Mouse (Mus musculus): ENCODE data around the gene Hal.
A peak's percentile ranks its signal among the peaks of the same experiment; 100 is the strongest.
"Not testable (repeated sequence)": the region's sequence is repeated elsewhere in the genome, so short reads cannot be mapped to it uniquely, and the experiment has no call there.

The Hal gene

DNA sequence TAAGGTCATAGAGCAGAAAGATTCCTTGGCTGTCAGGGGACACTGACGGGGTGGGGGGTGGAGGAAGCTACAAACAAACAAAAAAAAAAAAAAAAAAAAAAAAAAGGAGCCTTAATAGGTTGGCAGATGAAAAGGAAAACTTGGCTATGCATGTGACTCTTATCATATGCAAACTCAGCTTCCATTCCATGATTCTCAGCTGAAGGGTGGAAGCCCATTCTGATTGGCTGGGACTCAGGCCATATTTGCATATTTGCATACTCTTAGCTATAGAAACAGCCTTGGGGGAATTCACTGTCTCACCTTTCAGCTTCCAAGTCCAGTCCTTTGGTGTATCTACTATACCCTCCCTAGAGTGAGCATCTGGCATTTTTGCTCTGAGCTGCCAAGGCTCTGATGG is 26.9 kb downstream of the Hal start:
- DNase-seq (ENCODE audit: low read depth in 2 of 2, low spot score in 2 of 2) = no peak

GRCm38 (mm10) chr10:93515927-93516326 is 27.4 kb downstream of the Hal start:
- no peak for DNase-seq (ENCODE audit: low read depth in 2 of 2, low spot score in 2 of 2)

DNA sequence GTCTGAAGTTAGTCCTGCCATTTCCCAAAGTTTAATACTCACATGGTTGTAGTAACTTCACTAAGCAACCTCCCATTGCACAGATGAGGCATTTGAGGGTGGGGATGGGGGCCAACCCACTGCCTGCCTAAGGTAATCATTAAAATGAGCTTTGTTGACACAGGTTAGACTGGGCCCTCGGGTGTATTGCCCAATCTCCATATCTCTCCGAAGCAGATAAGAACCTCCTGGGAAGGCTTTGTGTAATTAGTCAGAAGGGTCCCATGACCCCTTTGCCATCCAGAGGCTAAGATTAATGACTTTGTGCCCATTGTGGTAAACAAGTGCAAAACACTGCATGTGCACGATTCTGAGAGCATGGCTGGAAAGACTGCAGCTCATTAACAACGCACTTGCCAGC is 29.2 kb downstream of the Hal start:
- DNase-seq (ENCODE audit: low read depth in 2 of 2, low spot score in 2 of 2) = no peak

GRCm38 (mm10) chr10:93518186-93518585 is 29.6 kb downstream of the Hal start:
- DNase-seq (ENCODE audit: low read depth in 2 of 2, low spot score in 2 of 2) = no peak

DNA sequence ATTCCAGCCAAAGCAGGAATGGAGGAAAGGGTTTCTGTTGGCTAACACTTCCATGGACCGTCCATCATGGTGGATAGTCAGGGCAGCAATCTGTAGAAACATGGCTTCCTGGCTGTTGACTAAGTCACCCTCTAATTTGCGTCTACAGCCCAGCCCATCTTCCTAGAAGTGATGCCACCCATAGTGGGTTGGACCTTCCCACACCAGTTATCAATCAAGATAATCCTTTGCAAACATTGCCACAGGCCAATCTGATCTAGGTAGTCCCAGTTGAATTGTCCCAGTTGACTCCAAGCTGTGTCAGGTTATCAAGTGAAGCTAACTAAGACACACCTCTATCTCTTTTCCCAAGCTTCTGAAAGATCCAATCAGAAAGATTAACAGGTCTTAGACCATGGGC is 30.1 kb downstream of the Hal start:
- DNase-seq (ENCODE audit: low read depth in 2 of 2, low spot score in 2 of 2) = no peak

- no peak for DNase-seq (ENCODE audit: low read depth in 2 of 2, low spot score in 2 of 2)
Measured at GRCm38 (mm10) chr10:93519159-93519558, 30.6 kb downstream of the Hal start.

DNA sequence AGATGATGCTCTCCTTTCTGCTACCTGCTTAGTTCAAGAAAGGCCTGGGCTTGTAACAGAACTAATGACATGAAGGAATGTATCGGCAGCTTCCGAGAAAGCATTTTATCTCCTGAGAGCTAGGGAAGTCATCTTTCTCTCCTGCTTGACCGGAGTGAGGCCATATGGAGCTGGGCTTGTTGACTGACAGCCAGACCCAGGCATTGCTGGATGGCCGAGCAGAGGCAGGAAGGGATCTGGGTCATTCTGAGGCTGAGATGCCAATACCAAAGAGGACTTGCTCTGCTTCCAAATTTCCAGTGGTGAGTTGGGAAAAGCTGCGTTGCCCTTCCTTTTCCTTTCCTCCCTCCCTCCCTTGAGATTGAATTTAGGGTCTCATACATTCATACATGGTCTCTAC is 31.2 kb downstream of the Hal start:
- DNase-seq (ENCODE audit: low read depth in 2 of 2, low spot score in 2 of 2) = no peak

DNA sequence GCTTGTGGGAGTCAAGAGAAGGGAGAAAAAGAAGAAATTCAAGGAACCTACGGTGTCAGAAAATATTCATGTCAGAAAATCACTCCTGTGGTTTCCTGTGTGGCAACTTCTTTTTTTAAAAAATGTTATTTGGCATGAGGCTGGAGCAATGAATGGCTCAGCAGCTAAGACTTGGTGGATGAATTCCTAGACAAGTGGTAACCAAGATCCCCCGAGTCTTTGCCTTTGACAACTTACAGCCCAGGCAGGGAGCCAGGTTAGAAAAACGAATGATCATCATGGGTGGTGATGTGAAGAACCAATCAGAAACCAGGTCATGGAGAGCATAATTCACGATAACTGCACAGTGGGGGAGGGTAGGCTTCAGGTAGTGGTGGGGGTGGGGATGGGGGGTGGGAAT is 32.4 kb downstream of the Hal start:
- DNase-seq (ENCODE audit: low read depth in 2 of 2, low spot score in 2 of 2) = no peak

DNA sequence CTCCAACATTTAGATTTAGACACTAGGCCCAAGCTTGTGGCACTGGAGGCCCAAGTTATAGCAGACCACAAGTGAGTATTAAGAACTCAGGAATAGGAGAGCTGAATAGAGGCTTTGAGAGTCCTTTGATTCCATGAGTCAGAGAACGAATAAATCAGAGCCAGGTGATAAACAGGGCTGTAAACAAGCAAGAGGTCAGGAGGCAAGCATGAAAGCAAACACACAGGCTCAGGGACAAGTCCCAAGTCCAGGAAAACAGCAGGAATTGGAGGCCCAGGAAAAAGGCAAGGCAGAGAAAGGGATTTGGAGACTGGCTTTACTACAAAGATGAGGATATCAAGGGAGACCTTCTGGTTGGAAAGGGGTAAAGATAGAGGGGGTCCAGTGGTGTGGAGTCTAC is 36.8 kb downstream of the Hal start:
- no peak for DNase-seq (ENCODE audit: low read depth in 2 of 2, low spot score in 2 of 2)

DNA sequence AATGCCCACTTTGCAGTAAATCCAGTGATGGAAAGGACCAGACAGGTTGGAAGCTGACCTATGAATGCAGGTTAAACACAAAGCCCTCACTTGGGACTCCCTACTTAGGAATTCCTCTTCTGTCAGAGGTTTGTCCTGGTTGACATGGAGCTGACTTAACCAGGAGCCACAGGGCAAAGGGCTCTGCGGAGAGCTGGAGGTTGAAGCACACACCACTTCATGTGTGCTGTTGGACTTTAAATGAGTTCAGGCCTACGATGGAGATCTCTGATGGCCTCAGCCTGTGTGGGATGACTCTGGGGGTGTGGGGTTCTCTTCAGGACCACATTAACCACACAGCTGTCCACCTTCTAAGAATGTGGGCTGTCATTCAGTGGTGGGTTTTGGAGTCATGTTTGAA is 49.7 kb downstream of the Hal start:
- no peak for DNase-seq (ENCODE audit: low read depth in 2 of 2, low spot score in 2 of 2)

DNA sequence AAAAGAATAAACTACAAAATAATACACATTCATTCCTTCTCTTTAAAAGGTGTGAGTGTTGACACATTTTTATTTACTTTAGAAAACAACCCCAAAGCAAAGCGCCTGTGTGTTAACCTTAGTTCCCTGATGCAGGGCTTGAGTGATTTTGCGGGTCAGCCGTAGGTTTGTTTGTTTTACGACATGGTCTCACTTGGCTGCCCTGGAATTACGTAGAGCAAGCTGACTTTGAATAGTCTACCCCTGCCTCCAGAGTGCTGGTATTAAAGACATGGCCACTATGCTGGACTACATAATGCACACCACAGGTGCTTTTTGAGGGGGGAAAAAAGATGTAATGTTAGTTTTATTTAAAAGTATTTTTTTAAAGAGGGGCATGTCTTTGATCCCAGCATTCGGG is 50.2 kb downstream of the Hal start:
- no peak for DNase-seq (ENCODE audit: low read depth in 2 of 2, low spot score in 2 of 2)

DNA sequence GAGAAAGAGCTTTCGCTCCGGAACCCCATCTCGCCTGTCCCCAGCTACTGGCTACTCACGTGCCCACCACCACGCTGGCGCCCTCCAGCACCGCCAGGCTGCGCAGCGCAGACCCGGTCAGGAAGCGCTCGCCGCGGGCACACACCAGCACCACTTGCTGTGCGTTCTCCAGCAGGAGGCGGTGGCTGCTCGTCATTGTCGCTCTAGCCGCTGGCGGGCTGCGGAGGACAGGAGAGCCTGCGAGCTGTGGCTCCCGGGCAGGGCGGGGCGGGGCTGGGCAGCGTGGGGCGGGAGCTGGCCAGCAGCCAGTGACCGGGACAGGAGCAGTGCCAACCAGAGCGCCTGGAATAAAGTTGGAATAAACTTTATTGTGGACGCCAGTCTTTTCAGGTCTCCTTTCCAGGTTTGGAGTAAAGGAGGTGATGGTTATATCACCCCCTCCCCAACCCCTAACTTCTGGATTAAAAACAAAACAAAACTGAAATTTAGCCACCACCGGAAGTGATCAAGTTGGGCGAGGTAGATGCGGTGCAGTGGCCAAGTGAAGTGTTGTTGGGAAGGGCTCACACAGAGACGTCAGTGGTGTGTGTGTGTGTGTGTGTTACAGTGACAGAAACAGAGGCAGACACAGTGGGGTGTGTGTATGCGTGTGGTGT is 51.3 kb downstream of the Hal start, which contains the start of gene Amdhd1:
Gene Amdhd1 (minus strand): TSS at position 259 of the 656 bp plus-strand sequence.
- DNase-seq (ENCODE audit: low read depth in 2 of 2, low spot score in 2 of 2) = peak; percentile 74 to 75

DNA sequence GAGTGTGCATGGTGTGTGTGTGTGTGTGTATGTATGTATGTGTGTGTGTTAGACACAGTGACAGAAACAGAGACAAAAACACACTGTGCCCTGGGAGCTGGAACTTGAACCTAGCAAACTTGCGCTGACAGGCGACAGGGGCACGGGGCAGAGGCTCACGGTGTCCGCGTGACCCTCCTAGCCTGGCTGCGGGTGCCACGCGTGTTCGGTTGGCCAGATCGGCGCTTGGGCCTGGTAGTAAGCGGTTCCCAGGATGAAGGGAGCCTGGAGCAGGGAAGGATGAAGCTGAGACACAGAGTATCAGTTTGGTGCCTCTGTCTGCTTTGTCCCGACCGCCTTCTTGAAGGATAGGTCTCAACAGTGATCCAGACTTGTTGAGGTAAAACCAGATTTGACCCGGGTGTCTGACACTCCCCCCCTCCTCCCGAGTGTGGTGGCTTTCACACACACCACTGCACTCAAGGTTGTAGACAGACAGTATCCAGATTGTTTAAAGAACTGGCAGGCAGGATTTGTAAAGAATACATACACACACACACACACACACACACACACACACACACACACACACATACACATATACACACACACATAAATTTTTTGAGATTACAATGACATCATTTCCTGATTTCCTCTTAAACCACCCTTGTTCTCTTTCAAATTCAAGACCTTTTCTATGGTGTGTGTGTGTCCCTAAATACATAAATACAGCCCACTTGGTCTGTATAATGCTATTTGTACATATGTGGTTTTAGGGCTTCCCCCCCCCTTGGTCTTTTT is 52.1 kb downstream of the Hal start, which contains the start of gene Ccdc38:
Gene Ccdc38 (plus strand): TSS at position 202 of the 780 bp plus-strand sequence.
- DNase-seq (ENCODE audit: low read depth in 2 of 2, low spot score in 2 of 2) = peak; percentile 29 to 33

- DNase-seq (ENCODE audit: low read depth in 2 of 2, low spot score in 2 of 2) = peak in 1 of 2 experiments; percentile 12
Measured at GRCm38 (mm10) chr10:93541585-93541984, 53.0 kb downstream of the Hal start.

- no peak for DNase-seq (ENCODE audit: low read depth in 2 of 2, low spot score in 2 of 2)
Measured at GRCm38 (mm10) chr10:93542356-93542755, 53.8 kb downstream of the Hal start.

DNA sequence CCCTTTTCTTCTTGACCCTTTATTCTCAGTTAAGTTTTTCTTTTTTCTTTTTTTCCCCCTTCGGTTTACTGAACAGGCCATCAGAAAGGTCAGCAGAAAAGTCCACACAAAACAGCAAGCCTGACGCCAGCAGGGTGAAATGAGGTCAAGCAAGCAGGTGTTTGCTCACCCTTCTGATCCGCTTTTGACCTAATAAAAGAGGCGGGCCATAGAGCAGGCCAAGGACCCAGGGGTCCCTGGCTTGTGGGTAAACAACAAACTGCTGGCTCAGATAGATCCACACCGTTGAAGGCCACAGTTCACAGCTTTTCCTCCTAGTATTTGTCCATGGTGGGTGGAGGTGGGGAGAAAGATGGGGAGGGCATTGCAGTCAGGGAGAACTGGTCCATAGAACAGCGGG is 54.6 kb downstream of the Hal start:
- DNase-seq (ENCODE audit: low read depth in 2 of 2, low spot score in 2 of 2) = no peak

DNA sequence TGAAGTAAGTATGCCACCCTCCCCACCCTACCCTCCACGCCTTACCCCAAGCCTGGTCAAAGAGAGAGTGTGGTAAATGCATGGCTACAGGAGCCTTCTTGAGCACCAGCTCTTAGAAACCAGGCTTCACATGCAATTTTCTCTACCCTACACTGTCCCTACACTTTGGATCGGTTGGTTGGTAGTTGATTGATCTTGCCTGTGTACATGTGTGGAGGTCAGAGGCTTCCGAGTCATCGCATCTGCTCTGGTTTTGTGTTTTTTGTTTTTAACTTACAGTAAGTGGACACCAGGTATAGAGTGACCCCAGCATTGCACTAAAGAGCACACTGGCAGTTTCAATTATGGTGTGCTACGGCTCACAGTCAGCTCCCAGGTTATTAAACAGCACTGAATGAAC is 55.6 kb downstream of the Hal start:
- no peak for DNase-seq (ENCODE audit: low read depth in 2 of 2, low spot score in 2 of 2)

GRCm38 (mm10) chr10:93547741-93548270 is 59.2 kb downstream of the Hal start:
- DNase-seq (ENCODE audit: low read depth in 2 of 2, low spot score in 2 of 2) = no peak

DNA sequence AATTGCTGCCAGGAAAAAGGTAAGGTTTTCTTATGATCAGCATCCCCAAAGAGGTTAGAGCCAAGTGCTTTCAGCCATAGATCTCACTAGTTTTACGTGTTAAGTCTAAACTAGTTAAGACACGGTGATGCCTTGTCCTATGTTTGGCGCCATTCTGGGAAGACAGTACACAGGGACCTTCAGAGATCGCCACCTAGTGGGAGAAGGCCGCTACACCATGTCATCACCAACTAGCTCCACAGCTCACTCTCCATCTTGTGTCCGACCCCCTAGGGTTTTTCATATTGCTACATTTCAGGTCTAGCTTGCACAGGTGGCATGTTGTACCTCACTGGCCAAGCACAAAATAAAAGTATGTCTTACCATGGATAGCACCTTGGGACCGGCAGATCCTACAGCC is 60.4 kb downstream of the Hal start:
- peak; percentile 59 to 79 for DNase-seq (ENCODE audit: low read depth in 2 of 2, low spot score in 2 of 2)

DNA sequence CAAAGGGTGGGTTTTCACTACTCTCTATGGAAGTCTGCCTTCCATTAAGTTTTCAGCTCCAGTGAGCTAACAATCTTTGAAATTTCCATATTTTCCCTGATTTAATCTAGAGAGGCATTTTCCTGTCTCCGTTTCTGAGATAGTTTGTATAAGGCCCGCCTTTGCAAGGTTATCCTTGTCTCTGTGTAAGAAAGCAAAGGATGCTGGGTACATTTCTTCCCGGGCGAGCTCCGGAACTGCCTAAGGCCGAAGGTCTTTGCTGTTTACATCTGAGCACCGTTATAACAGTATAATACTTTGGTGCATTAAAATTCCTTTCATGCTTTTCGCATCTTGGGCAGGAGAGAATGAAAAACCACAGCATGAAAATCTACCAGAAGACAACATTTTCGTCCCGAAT is 61.3 kb downstream of the Hal start:
- no peak for DNase-seq (ENCODE audit: low read depth in 2 of 2, low spot score in 2 of 2)

- no peak for DNase-seq (ENCODE audit: low read depth in 2 of 2, low spot score in 2 of 2)
Measured at GRCm38 (mm10) chr10:93552596-93552995, 64.0 kb downstream of the Hal start.

DNA sequence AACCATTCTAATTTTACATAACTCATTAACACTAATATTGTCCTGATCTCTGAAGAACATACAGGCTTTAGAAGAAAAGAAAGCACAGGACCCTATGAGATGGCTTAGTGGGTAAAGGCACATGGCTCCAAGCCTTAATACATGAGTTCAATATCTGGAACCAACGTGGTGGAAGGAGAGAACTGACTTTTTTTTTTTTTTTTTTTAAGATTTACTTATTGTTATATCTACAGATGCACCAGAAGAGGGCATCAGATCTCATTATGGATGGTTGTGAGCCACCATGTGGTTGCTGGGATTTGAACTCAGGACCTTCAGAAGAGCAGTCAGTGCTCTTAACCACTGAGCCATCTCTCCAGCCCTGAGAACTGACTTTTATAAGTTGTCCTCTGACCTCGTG is 69.4 kb downstream of the Hal start:
- DNase-seq (ENCODE audit: low read depth in 2 of 2, low spot score in 2 of 2) = not testable (repeated sequence)

Data from CD8-positive naive resting alpha-beta T cell, adult 2 months (primary cell).